Mouse (Mus musculus) G1E (cell line): Measurements from ENCODE around the gene Tmod2. TPM values are rescaled to one million over a fixed set of nuclear protein-coding genes. Genes with fewer than 3 reads are reported as not detected.

Experiments
- ATAC-seq: 2 replicates; pipeline ENCODE4 v1.8.0; 2016; ENCODE audit warnings: mild to moderate bottlenecking; ENCODE audit not compliant: insufficient number of reproducible peaks, poor library complexity, low FRiP score, severe bottlenecking; ENCODE audit errors: extremely low read depth
- DNase-seq: peaks from one replicate; pipeline ENCODE4 v3.0.0; 2012; ENCODE audit warnings: low spot score
- H3K27me3 ChIP-seq: 2 replicates; pipeline ENCODE4 v1.6.1; 2012; ENCODE audit warnings: mild to moderate bottlenecking, low read length, inconsistent platforms; ENCODE audit not compliant: insufficient read depth
- H3K36me3 ChIP-seq: replicated peaks from 2 replicates; pipeline ENCODE3; 2012; ENCODE audit warnings: mild to moderate bottlenecking, inconsistent platforms
- H3K4me1 ChIP-seq: 2 replicates; pipeline ENCODE4 v1.6.1; 2012; ENCODE audit warnings: low read depth, low read length, inconsistent platforms, mixed read lengths; ENCODE audit not compliant: insufficient read depth
- H3K4me3 ChIP-seq: 2 replicates; pipeline ENCODE4 v1.5.1; 2012; ENCODE audit warnings: low read depth, mild to moderate bottlenecking, inconsistent platforms, low read length, moderate library complexity, mixed read lengths
- H3K9me3 ChIP-seq: replicated peaks from 2 replicates; pipeline ENCODE4 v1.6.1; 2012; ENCODE audit warnings: inconsistent platforms
- CTCF ChIP-seq: IDR thresholded peaks from 2 replicates; pipeline ENCODE4 v1.5.1; 2012; ENCODE audit warnings: low read depth, low read length, inconsistent platforms, mixed read lengths
- GATA1 ChIP-seq: IDR thresholded peaks from 2 replicates; pipeline ENCODE4 v1.6.1; 2012; ENCODE audit warnings: borderline replicate concordance, low read length, inconsistent platforms, mixed read lengths
- GATA2 ChIP-seq: IDR thresholded peaks from 2 replicates; pipeline ENCODE4 v1.6.1; 2012; ENCODE audit warnings: low read depth, low read length, inconsistent platforms, borderline replicate concordance
- POLR2AphosphoS5 ChIP-seq: IDR thresholded peaks from 2 replicates; pipeline ENCODE4 v1.6.1; 2012; ENCODE audit warnings: low read depth, low read length, inconsistent platforms; ENCODE audit not compliant: insufficient replicate concordance
- TAL1 ChIP-seq: conservative IDR thresholded peaks from 2 replicates; pipeline ENCODE4 v1.6.1; 2012; ENCODE audit warnings: low read depth, low read length, inconsistent platforms, mixed read lengths
- polyA plus RNA-seq: library from polyadenylated mRNA; stranded (reverse); fragments of >175 nt; gene quantifications from 2 replicates; pipeline ENCODE4 v1.2.3, GENCODE M21; 2012
- total RNA-seq, 2 experiments: library from RNA; stranded (forward) in 1 of 2; stranded (reverse) in 1 of 2; fragments of 200-1000 nt in 1 of 2; fragments of >200 nt in 1 of 2; fragmentation: Nextera tagmentation in 1 of 2; gene quantifications; 2 replicates each; pipeline ENCODE4 v1.2.3; 2014 to 2017

Gene Tmod2
- total and polyA plus RNA-seq, 3 experiments: 0.38 TPM; not detected in 2

GRCm38 (mm10) chr9:75633603-75634002 is 22.5 kb upstream of the Tmod2 start:
- no peaks in the 10 kb centered on the region for H3K9me3 ChIP-seq
- no peaks in the 10 kb centered on the region for H3K4me1 ChIP-seq
- no peaks in the 10 kb centered on the region for H3K36me3 ChIP-seq
- no peaks in the 10 kb centered on the region for H3K27me3 ChIP-seq
- DNase-seq (no peak), ATAC-seq (no peak)
- H3K4me3 ChIP-seq: no peak overlapping the region
- TF ChIP-seq POLR2AphosphoS5 (no peak), GATA1 (no peak), TAL1 (no peak), GATA2 (no peak), CTCF (no peak)

GRCm38 (mm10) chr9:75632902-75633301 is 21.8 kb upstream of the Tmod2 start:
- no peaks in the 10 kb centered on the region for H3K9me3 ChIP-seq
- H3K36me3 ChIP-seq: no peaks in the 10 kb centered on the region
- ATAC-seq: no peak
- DNase-seq: no peak
- no peaks in the 10 kb centered on the region for H3K4me1 ChIP-seq
- H3K4me3 ChIP-seq: no peak overlapping the region
- no peak for TF ChIP-seq TAL1
- TF ChIP-seq GATA1: no peak
- TF ChIP-seq CTCF: no peak
- TF ChIP-seq POLR2AphosphoS5: no peak
- TF ChIP-seq GATA2: no peak
- no peaks in the 10 kb centered on the region for H3K27me3 ChIP-seq

GRCm38 (mm10) chr9:75632111-75632510 is 21.0 kb upstream of the Tmod2 start:
- TF ChIP-seq POLR2AphosphoS5 (no peak), TAL1 (no peak), GATA1 (no peak), CTCF (no peak), GATA2 (no peak)

GRCm38 (mm10) chr9:75630823-75631454 is 19.8 kb upstream of the Tmod2 start:
- ATAC-seq: no peak
- no peaks in the 10 kb centered on the region for H3K27me3 ChIP-seq
- H3K4me1 ChIP-seq: no peaks in the 10 kb centered on the region
- H3K36me3 ChIP-seq: no peaks in the 10 kb centered on the region
- DNase-seq: no peak
- no peak overlapping the region for H3K4me3 ChIP-seq
- no peaks in the 10 kb centered on the region for H3K9me3 ChIP-seq
- TF ChIP-seq POLR2AphosphoS5 (no peak), TAL1 (no peak), CTCF (no peak), GATA1 (no peak), GATA2 (no peak)

More at GRCm38 (mm10) chr9:75632111-75632510, 21.0 kb upstream of the Tmod2 start:
- ATAC-seq (no peak), DNase-seq (no peak)
- Histone ChIP-seq H3K27me3 (no peaks in the 10 kb centered on the region), H3K4me3 (no peak overlapping the region), H3K9me3 (no peaks in the 10 kb centered on the region), H3K4me1 (no peaks in the 10 kb centered on the region), H3K36me3 (no peaks in the 10 kb centered on the region)

GRCm38 (mm10) chr9:75626308-75626604 is 15.1 kb upstream of the Tmod2 start:
- no peak for DNase-seq
- Histone ChIP-seq H3K4me3 (no peak overlapping the region), H3K4me1 (no peaks in the 10 kb centered on the region), H3K27me3 (no peaks in the 10 kb centered on the region), H3K36me3 (no peaks in the 10 kb centered on the region), H3K9me3 (no peaks in the 10 kb centered on the region; the same call in 1 of the 2 replicates)
- no peak for ATAC-seq
- no peak for TF ChIP-seq TAL1
- TF ChIP-seq GATA1: no peak
- no peak for TF ChIP-seq GATA2
- no peak for TF ChIP-seq POLR2AphosphoS5
- TF ChIP-seq CTCF: no peak

- no peak within 1 kb of the TSS for H3K4me3 ChIP-seq
- no peaks in the 10 kb centered on the region; the same call in 1 of the 2 replicates for H3K9me3 ChIP-seq
- TF ChIP-seq GATA1 (no peak), CTCF (no peak), TAL1 (no peak), GATA2 (no peak), POLR2AphosphoS5 (no peak)
- no peak for ATAC-seq
- H3K27me3 ChIP-seq: no peaks in the 10 kb centered on the region
- no peaks in the 10 kb centered on the region for H3K4me1 ChIP-seq
- no peaks in the 10 kb centered on the region for H3K36me3 ChIP-seq
- DNase-seq: no peak
These were observed 14.6 kb upstream of the Tmod2 start, which contains the start of gene Lysmd2 for GRCm38 (mm10) chr9:75625556-75626307. TSS of gene Lysmd2 (plus strand) at chr9:75625741.
